Mouse (Mus musculus): Measurements from ENCODE around the gene Pecam1. TPM values are rescaled to one million over a fixed set of nuclear protein-coding genes. Genes with fewer than 3 reads are reported as not detected.
"Not testable (repeated sequence)": the region's sequence is repeated elsewhere in the genome, so short reads cannot be mapped to it uniquely, and the experiment has no call there.

The Pecam1 gene
- polyA plus RNA-seq, 1 experiment from 2014 or later, result 46.8 TPM

- H3K27ac ChIP-seq (replicated peaks; ENCODE audit: low read depth, low read length), result no peak overlapping the region
- WGBS, result 100% methylated on average over 1 of the region's 1 CpGs
- no peaks in the 10 kb centered on the region for H3K27me3 ChIP-seq (replicated peaks; ENCODE audit: control insufficient read depth, insufficient read depth, low read length)
- DNase-seq (ENCODE audit: low spot score), result no peak
- no peak overlapping the region for H3K4me3 ChIP-seq (ENCODE audit: low read depth, low read length)
- H3K9me3 ChIP-seq (ENCODE audit: control insufficient read depth, low read length), result no peaks in the 10 kb centered on the region
- H3K9ac ChIP-seq (ENCODE audit: low read depth, low read length), result no peak overlapping the region
- no peaks in the 10 kb centered on the region for H3K36me3 ChIP-seq (ENCODE audit: control insufficient read depth, insufficient read depth, low read length)
- ATAC-seq (ENCODE audit: low read depth), result no peak
- H3K4me1 ChIP-seq (ENCODE audit: control insufficient read depth, insufficient read depth, low read length), result peaks cover 5% of the 10 kb centered on the region; the same call in 1 of the 2 replicates
- no peak overlapping the region for H3K4me2 ChIP-seq (ENCODE audit: low read depth, low read length)
Measured at GRCm38 (mm10) chr11:106729656-106730055, 20.8 kb downstream of the Pecam1 start.

- H3K36me3 ChIP-seq (ENCODE audit: control insufficient read depth, insufficient read depth, low read length), result no peaks in the 10 kb centered on the region
- ATAC-seq (ENCODE audit: low read depth) (no peak), DNase-seq (ENCODE audit: low spot score) (no peak)
- H3K27me3 ChIP-seq (replicated peaks; ENCODE audit: control insufficient read depth, insufficient read depth, low read length), result no peaks in the 10 kb centered on the region
- 70% methylated on average over 10 of the region's 10 CpGs for WGBS
- no peak overlapping the region for H3K9ac ChIP-seq (ENCODE audit: low read depth, low read length)
- H3K9me3 ChIP-seq (ENCODE audit: control insufficient read depth, low read length), result no peaks in the 10 kb centered on the region
- peaks cover 5% of the 10 kb centered on the region; the same call in 1 of the 2 replicates for H3K4me1 ChIP-seq (ENCODE audit: control insufficient read depth, insufficient read depth, low read length)
- H3K27ac ChIP-seq (replicated peaks; ENCODE audit: low read depth, low read length), result no peak overlapping the region
- no peak overlapping the region for H3K4me3 ChIP-seq (ENCODE audit: low read depth, low read length)
- H3K4me2 ChIP-seq (ENCODE audit: low read depth, low read length), result no peak overlapping the region
Measured at GRCm38 (mm10) chr11:106728402-106729366, 21.7 kb downstream of the Pecam1 start.

- WGBS, result 35% methylated on average over 5 of the region's 5 CpGs
- H3K4me1 ChIP-seq (ENCODE audit: control insufficient read depth, insufficient read depth, low read length), result peaks cover 5% of the 10 kb centered on the region; the same call in 1 of the 2 replicates
- no peaks in the 10 kb centered on the region for H3K36me3 ChIP-seq (ENCODE audit: control insufficient read depth, insufficient read depth, low read length)
- no peaks in the 10 kb centered on the region for H3K9me3 ChIP-seq (ENCODE audit: control insufficient read depth, low read length)
- H3K4me2 ChIP-seq (ENCODE audit: low read depth, low read length), result no peak overlapping the region
- DNase-seq (ENCODE audit: low spot score), result peak; percentile 32
- no peaks in the 10 kb centered on the region for H3K27me3 ChIP-seq (replicated peaks; ENCODE audit: control insufficient read depth, insufficient read depth, low read length)
- no peak overlapping the region for H3K9ac ChIP-seq (ENCODE audit: low read depth, low read length)
- no peak overlapping the region for H3K27ac ChIP-seq (replicated peaks; ENCODE audit: low read depth, low read length)
- no peak for ATAC-seq (ENCODE audit: low read depth)
- no peak overlapping the region for H3K4me3 ChIP-seq (ENCODE audit: low read depth, low read length)
Measured at GRCm38 (mm10) chr11:106727967-106728366, 22.5 kb downstream of the Pecam1 start.

GRCm38 (mm10) chr11:106724916-106725235 lies 25.6 kb downstream of the Pecam1 start:
- not testable (repeated sequence) for ATAC-seq (ENCODE audit: low read depth); H3K4me3 ChIP-seq (ENCODE audit: low read depth, low read length); H3K4me2 ChIP-seq (ENCODE audit: low read depth, low read length); H3K9ac ChIP-seq (ENCODE audit: low read depth, low read length); H3K9me3 ChIP-seq (ENCODE audit: control insufficient read depth, low read length); DNase-seq (ENCODE audit: low spot score); H3K27me3 ChIP-seq (replicated peaks; ENCODE audit: control insufficient read depth, insufficient read depth, low read length); H3K4me1 ChIP-seq (ENCODE audit: control insufficient read depth, insufficient read depth, low read length); H3K27ac ChIP-seq (replicated peaks; ENCODE audit: low read depth, low read length); H3K36me3 ChIP-seq (ENCODE audit: control insufficient read depth, insufficient read depth, low read length)
- WGBS, result 94% methylated on average over 9 of the region's 9 CpGs

GRCm38 (mm10) chr11:106724176-106724915 lies 26.1 kb downstream of the Pecam1 start:
- Histone ChIP-seq H3K27ac (replicated peaks; ENCODE audit: low read depth, low read length) (no peak overlapping the region), H3K4me1 (ENCODE audit: control insufficient read depth, insufficient read depth, low read length) (peaks cover 5% of the 10 kb centered on the region; the same call in 1 of the 2 replicates), H3K4me3 (ENCODE audit: low read depth, low read length) (no peak overlapping the region), H3K4me2 (ENCODE audit: low read depth, low read length) (no peak overlapping the region), H3K9ac (ENCODE audit: low read depth, low read length) (no peak overlapping the region), H3K27me3 (replicated peaks; ENCODE audit: control insufficient read depth, insufficient read depth, low read length) (no peaks in the 10 kb centered on the region), H3K9me3 (ENCODE audit: control insufficient read depth, low read length) (no peaks in the 10 kb centered on the region), H3K36me3 (ENCODE audit: control insufficient read depth, insufficient read depth, low read length) (no peaks in the 10 kb centered on the region)
- 85% methylated on average over 10 of the region's 10 CpGs for WGBS
- no peak for DNase-seq (ENCODE audit: low spot score)
- ATAC-seq (ENCODE audit: low read depth), result no peak

- Histone ChIP-seq H3K9ac (ENCODE audit: low read depth, low read length) (no peak overlapping the region), H3K4me2 (ENCODE audit: low read depth, low read length) (no peak overlapping the region), H3K4me3 (ENCODE audit: low read depth, low read length) (no peak overlapping the region), H3K9me3 (ENCODE audit: control insufficient read depth, low read length) (no peaks in the 10 kb centered on the region), H3K27ac (replicated peaks; ENCODE audit: low read depth, low read length) (no peak overlapping the region), H3K27me3 (replicated peaks; ENCODE audit: control insufficient read depth, insufficient read depth, low read length) (no peaks in the 10 kb centered on the region), H3K4me1 (ENCODE audit: control insufficient read depth, insufficient read depth, low read length) (peaks cover 2% of the 10 kb centered on the region; the same call in 1 of the 2 replicates), H3K36me3 (ENCODE audit: control insufficient read depth, insufficient read depth, low read length) (no peaks in the 10 kb centered on the region)
- DNase-seq (ENCODE audit: low spot score) (no peak), ATAC-seq (ENCODE audit: low read depth) (no peak)
- 77% methylated on average over 15 of the region's 15 CpGs for WGBS
Measured at GRCm38 (mm10) chr11:106723611-106724125, 26.8 kb downstream of the Pecam1 start.

- DNase-seq (ENCODE audit: low spot score), result no peak
- Histone ChIP-seq H3K9ac (ENCODE audit: low read depth, low read length) (no peak overlapping the region), H3K9me3 (ENCODE audit: control insufficient read depth, low read length) (no peaks in the 10 kb centered on the region), H3K27ac (replicated peaks; ENCODE audit: low read depth, low read length) (no peak overlapping the region), H3K4me1 (ENCODE audit: control insufficient read depth, insufficient read depth, low read length) (no peaks in the 10 kb centered on the region), H3K4me3 (ENCODE audit: low read depth, low read length) (no peak overlapping the region), H3K4me2 (ENCODE audit: low read depth, low read length) (no peak overlapping the region), H3K36me3 (ENCODE audit: control insufficient read depth, insufficient read depth, low read length) (no peaks in the 10 kb centered on the region), H3K27me3 (replicated peaks; ENCODE audit: control insufficient read depth, insufficient read depth, low read length) (no peaks in the 10 kb centered on the region)
- WGBS, result 23% methylated on average over 7 of the region's 7 CpGs
- 0 out of 2 replicates have a peak, but pooled peaks have one; percentile 44 for ATAC-seq (ENCODE audit: low read depth)
Measured at GRCm38 (mm10) chr11:106722831-106723361, 27.5 kb downstream of the Pecam1 start.

GRCm38 (mm10) chr11:106720379-106720778 lies 30.0 kb downstream of the Pecam1 start:
- Histone ChIP-seq H3K27me3 (replicated peaks; ENCODE audit: control insufficient read depth, insufficient read depth, low read length) (no peaks in the 10 kb centered on the region), H3K9me3 (ENCODE audit: control insufficient read depth, low read length) (no peaks in the 10 kb centered on the region), H3K4me2 (ENCODE audit: low read depth, low read length) (no peak overlapping the region), H3K4me3 (ENCODE audit: low read depth, low read length) (no peak overlapping the region), H3K27ac (replicated peaks; ENCODE audit: low read depth, low read length) (no peak overlapping the region), H3K4me1 (ENCODE audit: control insufficient read depth, insufficient read depth, low read length) (no peaks in the 10 kb centered on the region), H3K36me3 (ENCODE audit: control insufficient read depth, insufficient read depth, low read length) (no peaks in the 10 kb centered on the region), H3K9ac (ENCODE audit: low read depth, low read length) (no peak overlapping the region)
- DNase-seq (ENCODE audit: low spot score) (no peak), ATAC-seq (ENCODE audit: low read depth) (no peak)
- WGBS, result 76% methylated on average over 8 of the region's 8 CpGs

Measured in embryonic facial prominence, embryonic 14.5 days (tissue).